Mouse (Mus musculus) layer of hippocampus, adult 11-12 months (tissue): ENCODE results near the gene Naaladl2.

Experiments used
- DNase-seq: peaks from one replicate; pipeline ENCODE4 v3.0.0; 2022; ENCODE audit warnings: low spot score

Gene Naaladl2

DNA sequence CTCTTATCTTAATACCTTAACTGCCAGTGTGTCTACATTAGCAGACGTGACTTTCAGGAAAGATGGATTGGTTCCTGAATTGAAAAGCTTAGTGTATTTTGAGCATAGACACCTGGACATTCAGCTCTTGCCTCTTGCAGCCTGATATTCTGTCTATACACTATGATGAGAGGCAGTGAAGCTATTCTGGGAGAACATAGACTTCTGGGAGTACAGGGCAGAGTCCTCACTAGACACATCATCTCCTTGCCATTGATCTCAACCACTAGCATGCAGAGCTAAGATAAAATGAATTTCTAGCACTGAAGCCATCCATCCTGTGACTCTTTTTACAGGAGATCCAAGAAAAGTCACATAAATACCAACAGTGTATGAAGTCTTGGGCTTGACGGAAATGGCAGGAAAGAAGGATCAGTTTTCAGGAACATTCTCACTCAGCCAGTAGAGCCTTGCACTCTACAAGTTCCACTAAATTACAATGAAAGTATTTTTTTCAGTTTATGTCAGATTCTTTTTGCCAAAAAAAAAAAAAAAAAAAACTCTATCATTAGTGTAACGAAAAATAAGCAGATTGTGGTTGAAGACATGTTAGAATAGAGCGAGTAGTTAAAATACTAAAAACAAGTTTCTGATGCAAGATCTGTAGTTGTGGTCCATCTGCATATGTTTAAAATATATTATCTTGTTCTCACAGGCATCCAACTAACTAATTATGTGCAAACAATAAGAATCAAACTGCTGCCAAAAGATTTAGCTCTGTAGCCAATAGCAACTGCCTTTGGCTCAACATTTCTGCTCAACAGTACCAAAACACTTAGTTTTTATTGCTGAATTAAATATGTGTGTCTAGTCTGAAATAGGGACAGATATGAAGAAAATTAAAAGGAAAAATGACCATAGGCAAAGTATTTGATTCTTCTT, 1171.1 kb downstream of the Naaladl2 start:
- DNase-seq = no peak

DNA sequence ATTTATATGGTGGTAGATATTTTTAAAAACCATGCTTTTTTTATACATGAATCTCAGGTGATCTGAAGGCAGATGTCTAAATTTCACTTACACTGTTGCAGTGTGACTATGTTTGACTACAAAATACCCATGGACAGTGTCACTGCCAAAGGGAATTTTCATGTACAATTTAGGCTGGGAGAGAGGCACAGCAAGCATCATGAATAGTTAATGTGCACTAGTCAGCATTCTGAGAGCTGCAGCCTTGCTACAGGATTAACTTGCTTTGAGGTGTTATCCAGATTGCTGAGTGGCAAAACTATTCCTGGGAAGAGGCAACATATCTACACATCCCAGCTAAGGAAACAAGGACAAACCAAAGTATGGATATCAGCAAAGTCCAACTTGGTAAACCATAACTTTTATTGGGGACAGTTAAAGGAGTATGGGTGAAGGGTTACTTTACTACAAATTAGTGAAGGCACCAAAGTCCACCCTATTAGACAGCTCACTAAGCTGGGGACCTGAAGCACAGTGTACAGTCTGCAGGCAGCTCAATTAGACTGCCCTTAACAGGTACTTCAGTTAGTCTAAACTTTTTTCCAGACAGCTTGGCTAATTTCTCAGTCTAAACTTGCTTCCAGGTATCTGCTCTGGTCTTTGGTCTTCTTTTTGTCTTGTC, 1181.0 kb downstream of the Naaladl2 start:
- no peak for DNase-seq

DNA sequence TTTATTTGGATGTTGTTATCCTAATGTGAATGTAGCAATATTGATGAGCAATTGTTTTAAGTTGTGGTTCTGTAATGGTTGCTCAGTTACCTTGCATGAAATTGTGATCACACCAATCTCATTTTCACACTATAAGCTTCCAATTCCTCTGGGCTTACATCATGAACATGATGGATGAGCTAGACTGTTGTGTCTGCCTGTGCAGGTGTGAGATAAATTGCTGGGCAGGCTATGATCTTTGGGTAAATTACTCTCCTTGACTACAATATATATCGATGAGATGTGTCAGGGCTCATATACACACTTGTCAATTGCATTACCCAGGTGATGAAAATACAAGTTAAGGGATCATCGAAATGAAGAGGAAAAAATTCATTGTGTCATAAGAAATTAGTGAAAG, 1197.9 kb downstream of the Naaladl2 start:
- DNase-seq = no peak

DNA sequence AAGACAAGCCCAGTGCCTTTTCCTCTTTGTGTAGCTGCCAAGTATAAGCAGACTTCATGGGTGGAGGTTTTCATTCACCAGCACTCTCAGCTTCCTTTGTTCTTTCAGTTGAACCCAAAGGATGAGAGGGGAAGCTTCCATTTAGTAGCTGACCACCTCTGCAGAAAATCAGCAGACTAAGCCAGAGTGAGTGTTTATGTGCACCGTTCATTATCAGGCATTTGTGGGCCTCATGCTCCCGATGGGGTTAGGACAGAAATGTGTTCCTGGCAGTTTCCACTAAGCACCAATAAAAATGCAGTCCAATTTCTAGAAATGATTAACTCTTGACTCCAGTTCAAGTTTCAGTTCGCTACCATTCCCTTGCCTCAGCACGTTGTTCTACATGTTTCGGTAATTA, 1206.8 kb downstream of the Naaladl2 start:
- no peak for DNase-seq

- DNase-seq = no peak
Measured at GRCm38 (mm10) chr3:23928097-23928496, 1216.0 kb downstream of the Naaladl2 start.

DNA sequence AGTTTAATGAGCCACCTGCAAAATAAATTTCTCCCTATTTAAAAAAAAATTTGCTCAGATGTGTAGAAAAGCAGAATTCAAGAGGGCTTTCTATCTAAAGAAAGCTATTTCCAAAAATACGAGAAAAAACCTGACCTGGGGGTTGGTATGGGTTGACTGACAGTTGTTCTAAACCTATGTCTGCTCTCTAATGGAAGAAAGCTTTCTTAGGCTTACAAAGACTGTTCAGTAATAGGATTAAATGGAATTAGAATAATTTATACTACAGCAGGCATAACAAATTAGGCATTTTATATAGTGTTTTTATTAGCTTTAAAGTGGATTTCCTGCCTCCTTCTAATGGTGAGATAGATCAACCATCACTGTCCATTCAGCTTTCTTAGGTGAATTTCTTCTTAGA, 1236.4 kb downstream of the Naaladl2 start:
- no peak for DNase-seq

GRCm38 (mm10) chr3:23865688-23866087, 1278.4 kb downstream of the Naaladl2 start:
- DNase-seq = no peak

- no peak for DNase-seq
Measured at GRCm38 (mm10) chr3:23857275-23857674, 1286.8 kb downstream of the Naaladl2 start.

- no peak for DNase-seq
Measured at GRCm38 (mm10) chr3:23817585-23817984, 1326.5 kb downstream of the Naaladl2 start.

- no peak for DNase-seq
Measured at GRCm38 (mm10) chr3:23758746-23759145, 1385.3 kb downstream of the Naaladl2 start.
